Mouse (Mus musculus): ENCODE data around the gene Fignl2.

DNA sequence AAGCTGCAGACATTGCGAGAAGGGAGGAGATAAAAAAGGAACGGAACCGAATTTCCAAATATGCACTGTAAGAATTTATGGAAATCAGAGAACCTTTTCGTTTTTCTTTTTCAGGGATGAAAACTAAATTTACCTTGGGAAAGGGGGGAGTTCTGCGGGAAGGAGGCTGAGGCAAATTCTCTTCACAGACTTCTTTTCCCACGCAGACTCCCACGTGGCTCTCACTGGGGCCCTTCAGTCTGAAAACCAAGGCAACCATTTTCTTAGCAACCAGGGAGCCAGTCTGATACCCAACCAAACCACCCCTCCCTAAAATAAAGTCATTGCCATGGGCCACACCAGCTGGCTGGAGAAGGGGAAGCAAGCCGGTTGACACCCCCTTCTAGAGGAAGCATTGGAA is 72.7 kb downstream of the Fignl2 start:
- TF ChIP-seq POLR2A (IDR thresholded peaks at IDR 0.05; ENCODE audit: low read depth, low read length) (no peak), CTCF (conservative IDR thresholded peaks at IDR 0.05 in 1 of 2, IDR thresholded peaks at IDR 0.05 in 1 of 2; ENCODE audit: low read depth in 2 of 2, low read length in 2 of 2) (no peak), TCF12 (IDR thresholded peaks at IDR 0.05; ENCODE audit: low read depth, low read length) (no peak), MYC (IDR thresholded peaks at IDR 0.05; ENCODE audit: low read depth, low read length) (no peak), RAD21 (IDR thresholded peaks at IDR 0.05; ENCODE audit: low read depth, low read length) (no peak), MXI1 (IDR thresholded peaks at IDR 0.05; ENCODE audit: low read depth, low read length) (no peak), ETS1 (conservative IDR thresholded peaks at IDR 0.05; ENCODE audit: low read depth, low read length) (no peak), NELFE (IDR thresholded peaks at IDR 0.05; ENCODE audit: low read depth, low read length) (no peak)
